Mouse (Mus musculus) frontal cortex, adult (tissue): ENCODE data around the gene Cphx2.
"Not testable (repeated sequence)": the region's sequence is repeated elsewhere in the genome, so short reads cannot be mapped to it uniquely, and the experiment has no call there.

Source experiments
- ATAC-seq: cut with Nextera tagmentation; 2 replicates; pipeline ENCODE4 v1.9.2; 2017; ENCODE audit warnings: mild to moderate bottlenecking, moderate library complexity, mixed read lengths; ENCODE audit not compliant: low TSS enrichment

The Cphx2 gene

GRCm38 (mm10) chr14:26081216-26081615, at the start of gene Cphx2:
Gene Cphx2 (plus strand): TSS chr14:26081516.
- not testable (repeated sequence) for ATAC-seq

- not testable (repeated sequence) for ATAC-seq
Measured at GRCm38 (mm10) chr14:26034364-26034763, 47.0 kb upstream of the Cphx2 start.

- ATAC-seq: not testable (repeated sequence)
Measured at GRCm38 (mm10) chr14:26035439-26035838, 45.9 kb upstream of the Cphx2 start.

DNA sequence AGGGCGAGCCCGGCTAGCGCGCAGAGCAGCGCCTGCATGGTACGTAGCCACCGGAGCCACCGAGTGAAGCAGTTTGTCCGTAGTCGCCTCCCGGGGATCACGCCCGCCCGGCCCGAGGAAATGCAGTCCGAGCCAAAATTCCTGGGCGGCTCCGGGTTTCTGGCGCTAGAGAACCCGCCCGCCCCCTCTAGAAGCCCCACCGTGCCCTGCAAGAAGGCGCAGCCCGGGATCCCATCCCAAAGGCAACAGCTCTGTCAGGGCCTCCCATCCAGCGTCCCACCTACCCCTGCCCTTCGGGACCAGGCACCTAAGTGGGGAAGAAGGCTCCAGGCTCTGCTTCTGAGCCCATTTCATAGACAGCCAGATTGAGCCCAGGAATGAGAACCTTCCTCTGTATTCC, 38.7 kb upstream of the Cphx2 start, which contains the start of gene Gm9780:
Gm9780 (minus strand) TSS at position 101 of the 400 bp plus-strand sequence.
- ATAC-seq: not testable (repeated sequence)

DNA sequence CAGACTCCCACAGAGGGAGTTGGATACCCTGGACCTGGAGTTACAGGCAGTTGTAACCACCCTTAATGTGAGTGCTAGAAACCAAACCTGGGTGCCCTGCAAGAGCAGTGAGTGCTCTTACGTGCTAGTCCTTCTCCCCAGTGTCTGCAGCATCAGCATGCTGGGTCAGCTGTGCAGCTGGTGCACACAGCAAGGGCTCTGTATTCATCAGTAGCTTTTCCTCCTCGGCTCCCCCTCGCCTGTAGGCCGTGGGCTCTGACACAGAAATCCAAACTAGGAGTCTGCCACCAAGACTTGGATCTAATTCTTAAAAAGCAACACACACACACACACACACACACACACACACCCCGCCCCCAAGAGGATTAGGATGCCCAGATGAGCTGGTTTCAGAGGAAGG, 36.3 kb upstream of the Cphx2 start:
- ATAC-seq: not testable (repeated sequence)

DNA sequence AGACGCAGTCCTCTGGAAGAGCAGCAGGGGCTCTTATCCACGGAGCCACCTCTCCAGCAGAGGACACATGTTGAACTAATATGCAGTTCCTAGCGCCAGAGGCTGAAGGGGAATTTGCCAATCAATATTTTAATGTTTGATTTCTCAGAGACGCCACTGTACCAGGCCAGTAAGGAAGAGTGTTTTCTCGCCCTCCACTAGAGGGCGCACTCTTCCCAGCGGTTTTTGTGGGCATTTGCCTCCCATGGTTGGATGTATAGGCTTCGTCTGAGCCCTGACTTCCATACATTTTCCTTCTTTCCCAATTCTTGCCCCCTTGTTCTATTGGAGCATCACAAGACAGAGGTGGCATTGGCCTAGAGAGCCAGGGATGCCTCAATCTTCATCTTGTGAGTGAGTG, 34.3 kb upstream of the Cphx2 start:
- ATAC-seq: not testable (repeated sequence)

DNA sequence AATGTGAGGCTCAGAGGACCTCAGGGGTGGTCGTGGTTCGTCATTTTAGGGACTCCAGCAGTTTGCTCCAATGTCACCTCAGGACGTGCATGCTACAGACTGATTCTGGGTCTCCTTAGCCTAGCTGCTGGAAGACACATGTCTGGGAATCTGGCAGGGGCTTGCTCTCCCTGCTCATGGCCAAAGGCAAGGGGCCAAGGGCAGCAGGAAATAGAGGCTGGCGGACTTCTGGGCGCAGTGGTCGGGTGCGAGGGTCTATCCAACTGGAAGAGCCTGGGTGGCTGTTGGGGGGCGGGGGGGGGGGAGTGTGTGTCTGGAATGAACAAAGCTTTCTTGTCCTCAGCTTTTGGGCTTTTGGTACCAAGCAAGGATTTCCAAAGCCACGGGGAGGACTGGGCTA, 32.5 kb upstream of the Cphx2 start:
- ATAC-seq: not testable (repeated sequence)

DNA sequence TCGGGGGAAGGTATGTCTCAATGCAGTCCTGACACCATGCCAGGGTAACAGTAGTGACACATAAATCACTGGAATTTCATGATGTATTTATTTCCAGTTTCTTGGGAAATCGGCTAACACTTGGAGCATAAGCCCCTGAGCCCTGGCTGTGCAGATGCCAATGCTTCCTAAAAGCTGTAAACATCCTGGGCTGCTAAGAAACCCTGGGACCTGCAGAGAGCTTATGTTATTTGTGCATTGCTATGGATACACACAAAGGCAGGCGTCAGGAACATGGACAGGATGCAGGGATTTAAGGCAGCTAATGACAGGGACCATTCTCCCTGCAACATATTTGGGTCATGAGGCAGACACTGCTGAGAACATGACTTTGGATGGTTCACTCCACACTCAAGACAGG, 23.1 kb upstream of the Cphx2 start:
- not testable (repeated sequence) for ATAC-seq

DNA sequence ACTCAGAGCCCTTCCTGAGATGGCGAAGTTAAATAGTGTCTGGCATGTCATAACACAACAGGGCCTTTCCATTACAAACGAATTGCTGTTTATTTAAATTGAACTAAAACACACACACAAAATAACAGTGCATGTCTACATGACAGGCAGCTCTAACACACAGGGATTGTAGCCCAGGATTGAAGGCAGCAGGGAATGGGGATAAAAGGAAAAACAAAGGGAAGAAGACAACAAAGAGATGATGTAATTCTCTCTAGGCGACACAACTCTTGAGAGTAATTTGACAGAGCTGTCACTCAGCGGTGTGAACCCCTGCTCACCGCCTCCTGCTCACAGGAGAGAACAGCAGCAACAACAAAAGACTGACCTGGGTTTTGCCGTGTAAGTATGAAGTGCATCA, 22.0 kb upstream of the Cphx2 start:
- not testable (repeated sequence) for ATAC-seq

GRCm38 (mm10) chr14:26066574-26067324, 14.6 kb upstream of the Cphx2 start:
- ATAC-seq: peak; percentile 83

GRCm38 (mm10) chr14:26067325-26067633, 14.0 kb upstream of the Cphx2 start, which contains the start of gene Tmem254c:
Gene Tmem254c (minus strand): TSS chr14:26067355.
- ATAC-seq: peak; percentile 89

GRCm38 (mm10) chr14:26076620-26077390, 4.5 kb upstream of the Cphx2 start:
- ATAC-seq: not testable (repeated sequence)

- not testable (repeated sequence) for ATAC-seq
Measured at GRCm38 (mm10) chr14:26081997-26082396, 681 bp downstream of the Cphx2 start, which contains the start of gene Cphx3. Gene Cphx3 (plus strand): TSS chr14:26082297.

GRCm38 (mm10) chr14:26097622-26098021, 16.3 kb downstream of the Cphx2 start:
- not testable (repeated sequence) for ATAC-seq

DNA sequence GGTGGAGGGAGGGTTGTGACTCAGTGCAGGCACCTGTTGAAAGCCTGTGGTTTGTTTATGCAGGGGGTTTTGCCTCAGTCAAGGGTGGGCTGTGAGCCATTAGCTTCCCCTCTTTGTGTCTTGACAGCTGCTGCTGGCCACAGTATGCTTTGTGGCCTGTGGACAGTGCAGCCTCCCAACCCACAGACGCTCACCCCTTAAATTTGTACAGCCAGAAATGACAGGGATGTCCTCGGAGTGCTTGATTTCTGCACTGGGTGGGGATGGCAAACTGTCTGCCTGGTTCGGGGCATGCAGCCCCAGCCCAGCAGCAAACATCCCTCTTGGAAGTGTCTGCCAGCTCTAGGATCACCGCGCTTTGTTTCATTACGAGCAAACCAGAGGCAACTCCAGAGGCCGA, 36.8 kb downstream of the Cphx2 start, which contains the start of gene Duxbl2:
Duxbl2 (plus strand) TSS at position 200 of the 400 bp plus-strand sequence.
- not testable (repeated sequence) for ATAC-seq

- peak; percentile 47; the same call in 1 of the 2 replicates for ATAC-seq
Measured at GRCm38 (mm10) chr14:26118550-26119000, 37.3 kb downstream of the Cphx2 start.

GRCm38 (mm10) chr14:26119095-26119494, 37.8 kb downstream of the Cphx2 start:
- not testable (repeated sequence) for ATAC-seq
